Mouse (Mus musculus) liver, adult 2 months (tissue): ENCODE results near the gene Atxn7l1.

Source experiments
- CTCF ChIP-seq: fragments of 200-500 bp; IDR thresholded peaks from 2 replicates; pipeline ENCODE4 v1.5.1; 2011; ENCODE audit warnings: low read depth, low read length, control low read depth
- POLR2A ChIP-seq: fragments of 200-500 bp; IDR thresholded peaks from 2 replicates; pipeline ENCODE4 v1.6.1; 2011; ENCODE audit warnings: low read length, control low read depth; ENCODE audit not compliant: insufficient read depth; ENCODE audit errors: extremely low read depth

GRCm38 (mm10) chr12:33193408-33193901 is 46.0 kb downstream of the Atxn7l1 start:
- no peak for TF ChIP-seq CTCF
- no peak for TF ChIP-seq POLR2A
